Mouse (Mus musculus) forebrain, embryonic 10.5 days (tissue): ENCODE data around the gene Rhoh. TPM values are rescaled to one million over a fixed set of nuclear protein-coding genes. Genes with fewer than 3 reads are reported as not detected.

ENCODE experiments used
- DNase-seq: peaks from one replicate; pipeline ENCODE4 v3.0.0-alpha.2; 2017; ENCODE audit warnings: low spot score; ENCODE audit errors: extremely low spot score
- H3K27ac ChIP-seq: fragments of 300-500 bp; sonication (generic); 2 replicates; pipeline ENCODE4 v1.5.1; 2016; ENCODE audit warnings: mild to moderate bottlenecking
- H3K27me3 ChIP-seq: fragments of 300-500 bp; sonication (generic); 2 replicates; pipeline ENCODE4 v1.6.1; 2016; ENCODE audit warnings: mild to moderate bottlenecking; ENCODE audit not compliant: poor library complexity, severe bottlenecking
- H3K36me3 ChIP-seq: fragments of 300-500 bp; sonication (generic); replicated peaks from 2 replicates; pipeline ENCODE4 v1.6.1; 2016; ENCODE audit warnings: mild to moderate bottlenecking, moderate library complexity
- H3K4me1 ChIP-seq: fragments of 300-500 bp; sonication (generic); 2 replicates; pipeline ENCODE4 v1.6.1; 2016
- H3K4me3 ChIP-seq: fragments of 300-500 bp; sonication (generic); 2 replicates; pipeline ENCODE4 v1.5.1; 2016; ENCODE audit warnings: mild to moderate bottlenecking, moderate library complexity
- H3K9me3 ChIP-seq: fragments of 300-500 bp; sonication (generic); 2 replicates; pipeline ENCODE4 v1.6.1; 2016; ENCODE audit warnings: mild to moderate bottlenecking, moderate library complexity
- WGBS: fragments of 180-500 bp; shearing (Covaris S2); methylation state at CpG from one replicate; pipeline ENCODE4 v1.1.7; 2016; 5-methylcytosine and 5-hydroxymethylcytosine counted together
- polyA plus RNA-seq: library from polyadenylated mRNA; unstranded; fragments of >200 nt; fragmentation: Nextera tagmentation; extraction: Ambion mirVana; gene quantifications from 2 replicates; pipeline ENCODE4 v1.2.1, GENCODE M21; 2016

Gene Rhoh
- 0.12 and 0.26 TPM in 2 replicates for polyA plus RNA-seq

DNA sequence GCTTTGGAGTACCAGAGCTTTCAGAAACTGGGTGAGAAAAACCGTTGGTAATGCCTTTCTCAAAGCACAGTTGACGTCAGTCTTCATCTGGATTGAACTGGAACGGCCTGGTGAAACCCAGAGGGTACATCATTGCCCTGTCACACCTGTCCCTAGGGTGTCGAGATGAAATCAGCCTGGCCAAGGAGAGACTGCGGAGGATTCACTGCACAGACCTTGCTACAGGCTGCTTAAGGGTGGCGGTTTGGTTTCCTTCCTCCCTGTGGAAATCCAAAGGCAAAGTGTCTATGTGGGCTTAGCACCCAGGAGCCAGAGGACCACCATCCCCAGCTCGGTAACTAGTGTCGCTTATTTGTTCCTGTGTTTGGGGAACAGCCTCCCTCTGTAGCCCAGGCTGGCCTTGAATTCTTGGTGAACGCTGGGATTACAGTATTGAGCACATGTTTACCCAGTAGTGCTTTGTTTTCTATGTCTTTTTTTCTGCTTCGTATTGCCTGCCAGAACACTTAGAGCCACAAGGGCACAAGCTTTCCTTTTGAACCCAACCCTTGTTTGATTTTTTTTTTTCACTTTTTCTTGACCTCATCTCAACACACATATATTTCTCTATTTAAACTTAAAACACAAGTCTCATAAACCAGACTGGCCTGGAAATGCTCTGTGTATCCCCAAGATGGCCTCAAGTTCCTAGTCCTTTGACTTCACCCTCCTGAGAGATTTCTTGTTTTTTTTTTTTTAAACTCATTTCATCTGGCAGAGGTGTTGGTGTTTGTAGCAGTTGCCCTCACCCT, at the start of gene Rhoh:
Gene Rhoh (plus strand): TSS at position 60 of the 791 bp plus-strand sequence.
- H3K4me3 ChIP-seq: no peak within 1 kb of the TSS
- no peak for DNase-seq
- H3K27ac ChIP-seq: no peak within 1 kb of the TSS
- no peaks in the 10 kb centered on the region for H3K9me3 ChIP-seq
- H3K27me3 ChIP-seq: no peaks in the 10 kb centered on the region
- no peaks in the 10 kb centered on the region for H3K36me3 ChIP-seq
- H3K4me1 ChIP-seq: peaks cover 4% of the 10 kb centered on the region
- WGBS: 90% methylated on average over 10 of the region's 10 CpGs

DNA sequence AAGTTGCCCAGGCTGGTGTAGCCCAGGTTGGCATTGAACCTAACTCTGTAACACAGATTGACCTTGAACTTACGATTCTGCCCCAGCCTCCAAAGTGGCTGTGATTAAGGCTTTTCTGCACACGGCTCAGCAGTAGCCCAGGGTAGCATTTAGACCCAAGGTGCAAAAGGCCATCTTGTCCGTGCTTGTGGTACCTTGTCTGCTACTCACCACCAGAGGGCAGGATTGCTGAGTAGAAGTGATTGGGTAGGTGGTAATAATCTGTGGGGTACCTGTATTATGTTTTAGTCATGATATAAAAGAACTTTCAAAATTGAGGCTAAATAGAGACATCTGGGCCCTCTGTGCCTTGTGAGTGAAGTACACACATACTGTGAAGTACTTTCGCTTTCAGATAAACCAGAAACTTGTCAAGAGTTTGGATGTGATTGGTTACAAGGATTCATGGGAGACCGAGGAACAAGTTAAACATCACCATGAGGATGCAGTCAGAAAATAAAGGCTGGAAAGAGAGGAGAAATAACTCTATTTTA, 37.3 kb upstream of the Rhoh start:
- no peaks in the 10 kb centered on the region for H3K9me3 ChIP-seq
- WGBS: 81% methylated on average over 5 of the region's 5 CpGs
- H3K36me3 ChIP-seq: peaks cover 95% of the 10 kb centered on the region
- H3K4me1 ChIP-seq: no peaks in the 10 kb centered on the region
- no peaks in the 10 kb centered on the region for H3K27me3 ChIP-seq
- H3K27ac ChIP-seq: no peak overlapping the region
- DNase-seq: peak; percentile 20
- H3K4me3 ChIP-seq: no peak overlapping the region

GRCm38 (mm10) chr5:65826476-65826875, 34.5 kb upstream of the Rhoh start:
- WGBS: 95% methylated on average over 4 of the region's 4 CpGs
- Histone ChIP-seq H3K36me3 (peaks cover 77% of the 10 kb centered on the region), H3K4me3 (no peak overlapping the region), H3K4me1 (no peaks in the 10 kb centered on the region), H3K27ac (no peak overlapping the region), H3K9me3 (no peaks in the 10 kb centered on the region), H3K27me3 (no peaks in the 10 kb centered on the region)
- DNase-seq: no peak

DNA sequence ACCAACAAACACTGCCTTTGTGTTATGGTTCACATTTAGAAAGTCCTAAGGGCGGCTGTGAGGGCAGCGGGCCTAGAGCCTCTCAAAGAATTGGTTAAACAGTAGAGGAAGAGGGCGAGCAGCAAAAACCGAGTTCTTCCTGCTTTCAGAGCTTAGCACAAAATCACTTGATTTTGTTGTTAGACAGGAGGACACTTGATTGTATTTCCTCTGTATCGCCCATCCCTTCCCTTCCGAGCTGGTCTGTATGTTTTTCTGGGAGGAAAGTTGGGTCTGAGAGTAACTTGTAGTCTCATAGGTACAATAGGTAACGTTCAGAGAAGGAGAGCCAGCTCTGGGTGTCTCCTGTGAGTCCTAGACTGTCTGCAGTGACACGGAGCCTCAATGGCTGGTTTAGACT, 33.9 kb upstream of the Rhoh start:
- DNase-seq: no peak
- Histone ChIP-seq H3K4me3 (no peak overlapping the region), H3K4me1 (no peaks in the 10 kb centered on the region), H3K27me3 (no peaks in the 10 kb centered on the region), H3K27ac (no peak overlapping the region), H3K36me3 (peaks cover 73% of the 10 kb centered on the region), H3K9me3 (no peaks in the 10 kb centered on the region)
- 89% methylated on average over 8 of the region's 8 CpGs for WGBS

DNA sequence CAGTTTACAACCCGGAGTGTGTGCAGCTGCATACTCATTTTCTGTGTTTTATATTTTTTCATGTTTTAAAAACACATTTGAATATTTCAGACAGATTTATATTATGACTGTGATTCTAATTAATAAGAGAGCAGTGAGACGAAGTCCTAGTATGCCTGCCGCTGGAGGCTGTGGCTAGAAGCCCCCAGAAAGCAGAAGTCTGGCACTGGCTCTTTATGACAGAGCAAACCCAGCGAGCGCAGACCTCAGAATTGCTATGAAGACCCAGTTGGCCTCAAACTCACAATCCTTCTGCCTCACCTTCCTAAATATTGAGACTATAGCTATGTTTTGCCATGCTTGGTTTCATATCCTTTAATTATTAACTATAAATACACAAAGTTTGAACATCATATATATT, 32.8 kb upstream of the Rhoh start:
- 94% methylated on average over 5 of the region's 5 CpGs for WGBS
- Histone ChIP-seq H3K27me3 (no peaks in the 10 kb centered on the region), H3K36me3 (peaks cover 65% of the 10 kb centered on the region), H3K4me3 (no peak overlapping the region), H3K27ac (no peak overlapping the region), H3K9me3 (no peaks in the 10 kb centered on the region), H3K4me1 (no peaks in the 10 kb centered on the region)
- no peak for DNase-seq

DNA sequence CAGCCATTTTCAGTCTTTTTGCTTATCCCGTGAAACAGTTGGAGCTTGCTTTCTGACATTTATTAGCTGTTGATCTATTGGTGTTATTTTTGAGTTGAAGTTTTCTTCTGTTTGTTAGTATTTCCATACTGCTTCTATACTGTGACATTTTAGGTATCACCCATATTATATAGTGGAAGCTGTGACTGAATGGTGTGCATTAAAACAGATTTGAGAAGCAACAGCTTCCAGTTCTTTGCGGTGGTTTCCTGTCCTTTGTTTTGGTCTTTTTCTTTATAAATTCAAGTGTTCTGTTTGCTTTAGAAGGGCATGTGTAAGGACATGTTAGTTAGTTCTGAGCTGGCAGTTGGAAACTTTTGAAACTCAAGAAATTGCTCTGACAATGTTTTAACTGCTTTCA, 32.0 kb upstream of the Rhoh start:
- H3K4me1 ChIP-seq: no peaks in the 10 kb centered on the region
- H3K27ac ChIP-seq: no peak overlapping the region
- no peak for DNase-seq
- H3K4me3 ChIP-seq: no peak overlapping the region
- no peaks in the 10 kb centered on the region for H3K9me3 ChIP-seq
- H3K27me3 ChIP-seq: no peaks in the 10 kb centered on the region
- H3K36me3 ChIP-seq: peaks cover 57% of the 10 kb centered on the region
- 90% methylated on average over 2 of the region's 2 CpGs for WGBS

DNA sequence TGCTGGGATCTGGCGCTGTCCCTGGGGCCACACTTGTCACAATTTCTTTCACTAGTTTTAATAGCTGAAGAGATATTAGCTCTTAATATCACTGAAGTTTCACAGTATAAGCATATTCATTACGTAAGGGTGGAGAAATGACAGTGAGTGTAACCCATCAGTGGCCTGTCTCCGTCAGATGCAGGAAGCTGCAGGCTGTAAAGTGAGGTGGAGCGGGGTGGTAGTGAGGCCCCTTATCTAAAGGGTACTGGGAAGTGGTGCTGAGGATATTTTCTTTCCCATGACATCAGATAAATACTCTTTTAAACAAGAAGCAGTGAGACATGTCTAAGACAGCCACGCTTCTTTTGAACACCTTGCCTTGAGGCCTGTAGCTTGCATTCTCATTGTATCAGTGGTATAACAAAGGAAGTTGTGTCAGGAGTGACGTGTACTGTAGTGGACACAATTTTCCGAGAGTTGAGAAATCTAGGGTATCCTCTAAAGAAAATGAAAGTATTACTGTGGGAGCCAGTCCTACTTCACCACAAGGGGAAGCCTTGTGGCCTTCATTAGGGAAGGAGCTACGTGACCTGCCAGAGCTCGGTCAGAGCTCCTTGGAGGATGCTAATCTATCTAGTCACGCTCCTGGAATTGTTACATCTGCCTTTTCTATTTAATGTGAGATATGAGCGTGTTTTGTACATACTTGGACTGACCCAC, 28.9 kb upstream of the Rhoh start:
- H3K27me3 ChIP-seq: no peaks in the 10 kb centered on the region
- H3K4me3 ChIP-seq: no peak overlapping the region
- no peak overlapping the region for H3K27ac ChIP-seq
- H3K4me1 ChIP-seq: no peaks in the 10 kb centered on the region
- no peak for DNase-seq
- H3K9me3 ChIP-seq: no peaks in the 10 kb centered on the region
- H3K36me3 ChIP-seq: peaks cover 34% of the 10 kb centered on the region
- 93% methylated on average over 11 of the region's 11 CpGs for WGBS

- H3K4me3 ChIP-seq: no peak overlapping the region
- no peak for DNase-seq
- no peaks in the 10 kb centered on the region for H3K9me3 ChIP-seq
- H3K4me1 ChIP-seq: no peaks in the 10 kb centered on the region
- peaks cover 27% of the 10 kb centered on the region for H3K36me3 ChIP-seq
- no peaks in the 10 kb centered on the region for H3K27me3 ChIP-seq
- WGBS: 84% methylated on average over 3 of the region's 3 CpGs
- no peak overlapping the region for H3K27ac ChIP-seq
Measured at GRCm38 (mm10) chr5:65833092-65833491, 27.9 kb upstream of the Rhoh start.

DNA sequence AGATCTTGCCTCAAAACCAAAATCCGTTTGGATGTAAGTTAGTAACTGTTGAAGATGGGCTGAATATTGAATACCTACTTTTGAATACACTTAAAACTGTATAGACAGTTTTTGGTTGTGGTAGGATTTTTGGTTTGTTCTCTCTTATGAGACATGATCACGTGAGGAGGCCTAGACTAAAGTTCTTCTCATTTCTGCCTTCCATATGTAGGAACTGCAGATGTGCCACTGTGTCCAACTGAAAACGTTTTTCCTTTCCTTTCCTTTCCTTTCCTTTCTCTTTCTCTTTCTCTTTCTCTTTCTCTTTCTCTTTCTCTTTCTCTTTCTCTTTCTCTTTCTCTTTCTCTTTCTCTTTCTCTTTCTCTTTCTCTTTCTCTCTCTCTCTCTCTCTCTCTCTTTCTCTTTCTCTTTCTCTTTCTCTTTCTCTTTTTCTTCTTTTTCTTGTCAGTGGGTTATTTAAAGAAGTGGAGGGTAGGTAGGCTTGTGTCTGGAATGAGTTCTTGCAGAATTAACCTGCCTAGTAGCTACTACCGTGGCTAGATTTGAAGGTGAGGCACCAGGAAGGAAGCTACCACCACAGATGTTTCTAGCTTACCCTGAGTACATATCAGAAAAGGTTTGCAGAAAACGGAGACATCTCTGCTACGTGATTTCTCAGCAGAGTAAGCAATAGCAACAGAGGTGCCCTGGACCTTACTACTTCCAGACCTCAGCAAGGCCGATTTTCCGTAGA, 27.1 kb upstream of the Rhoh start:
- Histone ChIP-seq H3K36me3 (peaks cover 21% of the 10 kb centered on the region), H3K4me1 (no peaks in the 10 kb centered on the region), H3K4me3 (no peak overlapping the region), H3K27me3 (no peaks in the 10 kb centered on the region), H3K27ac (no peak overlapping the region), H3K9me3 (no peaks in the 10 kb centered on the region)
- DNase-seq: no peak
- 92% methylated on average over 8 of the region's 8 CpGs for WGBS

DNA sequence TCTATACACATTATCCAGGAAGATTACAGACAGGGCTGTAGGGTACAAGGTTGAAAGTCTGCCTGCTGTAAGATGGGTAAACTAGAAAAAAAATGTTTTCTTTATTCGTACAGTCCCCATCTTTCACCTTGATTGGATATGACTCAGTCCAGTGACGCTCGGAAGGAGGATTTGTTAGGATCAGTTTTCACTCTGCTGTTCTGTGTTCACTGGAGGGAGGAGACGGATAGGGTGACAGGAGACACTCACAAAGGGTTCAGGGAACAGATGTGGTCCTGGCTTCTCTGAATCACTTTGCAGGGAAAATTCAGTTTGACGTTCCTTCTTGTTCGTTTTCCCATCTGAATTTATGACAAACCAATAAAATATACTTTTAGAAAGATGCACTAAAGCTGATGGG, 23.0 kb upstream of the Rhoh start:
- WGBS: 82% methylated on average over 6 of the region's 6 CpGs
- no peak for DNase-seq
- H3K4me3 ChIP-seq: no peak overlapping the region
- no peak overlapping the region for H3K27ac ChIP-seq
- H3K4me1 ChIP-seq: no peaks in the 10 kb centered on the region
- H3K36me3 ChIP-seq: peaks cover 5% of the 10 kb centered on the region
- H3K9me3 ChIP-seq: no peaks in the 10 kb centered on the region
- H3K27me3 ChIP-seq: no peaks in the 10 kb centered on the region

DNA sequence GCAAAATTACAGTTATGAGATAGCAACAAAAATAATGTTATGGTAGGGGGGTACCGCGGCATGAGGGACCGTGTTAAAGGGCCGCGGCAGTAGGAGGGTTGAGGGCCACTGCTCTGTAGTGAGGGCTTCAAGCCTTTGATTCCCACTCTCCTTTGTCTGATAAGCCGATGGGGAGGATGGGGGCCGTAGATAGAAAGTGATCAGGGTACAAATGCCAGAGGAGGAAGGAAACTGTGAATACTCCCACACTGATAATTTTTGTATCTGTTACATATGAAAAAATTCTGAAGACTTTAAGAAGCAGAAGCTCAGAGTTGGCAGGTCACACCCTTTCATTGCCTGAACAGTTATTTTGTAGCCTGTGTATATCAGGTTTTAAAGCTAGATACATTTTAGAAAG, 18.1 kb upstream of the Rhoh start:
- no peaks in the 10 kb centered on the region for H3K27me3 ChIP-seq
- no peak overlapping the region for H3K27ac ChIP-seq
- H3K4me3 ChIP-seq: no peak overlapping the region
- no peak for DNase-seq
- no peaks in the 10 kb centered on the region; the same call in 1 of the 2 replicates for H3K4me1 ChIP-seq
- no peaks in the 10 kb centered on the region for H3K36me3 ChIP-seq
- no peaks in the 10 kb centered on the region for H3K9me3 ChIP-seq
- 92% methylated on average over 7 of the region's 7 CpGs for WGBS

DNA sequence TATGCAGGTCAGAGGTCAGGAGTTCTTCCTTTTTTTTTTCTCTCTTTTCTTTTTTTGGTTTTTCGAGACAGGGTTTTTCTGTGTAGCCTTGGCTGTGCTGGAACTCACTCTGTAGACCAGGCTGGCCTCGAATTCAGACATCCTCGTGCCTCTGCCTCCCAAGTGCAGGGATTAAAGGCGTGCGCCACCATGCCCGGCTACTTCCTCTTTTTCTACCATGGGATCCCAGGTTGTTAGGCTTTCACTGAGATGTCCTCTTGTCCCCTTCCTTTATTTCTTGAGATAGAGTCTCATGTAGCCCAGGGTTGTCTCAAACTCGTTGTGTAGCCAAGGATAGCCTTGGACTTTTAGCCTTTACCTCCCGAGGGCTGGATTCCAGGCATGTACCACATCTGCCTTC, 14.5 kb upstream of the Rhoh start:
- DNase-seq: no peak
- Histone ChIP-seq H3K27ac (no peak overlapping the region), H3K4me1 (no peaks in the 10 kb centered on the region; the same call in 1 of the 2 replicates), H3K36me3 (no peaks in the 10 kb centered on the region), H3K27me3 (no peaks in the 10 kb centered on the region), H3K9me3 (no peaks in the 10 kb centered on the region), H3K4me3 (no peak overlapping the region)
- 91% methylated on average over 8 of the region's 8 CpGs for WGBS
